Mouse (Mus musculus): Measurements from ENCODE around the gene G430095P16Rik. TPM values are rescaled to one million over a fixed set of nuclear protein-coding genes. Genes with fewer than 3 reads are reported as not detected.

The G430095P16Rik gene
- polyA plus RNA-seq, 1 experiment from 2014 or later = 0.84 TPM

DNA sequence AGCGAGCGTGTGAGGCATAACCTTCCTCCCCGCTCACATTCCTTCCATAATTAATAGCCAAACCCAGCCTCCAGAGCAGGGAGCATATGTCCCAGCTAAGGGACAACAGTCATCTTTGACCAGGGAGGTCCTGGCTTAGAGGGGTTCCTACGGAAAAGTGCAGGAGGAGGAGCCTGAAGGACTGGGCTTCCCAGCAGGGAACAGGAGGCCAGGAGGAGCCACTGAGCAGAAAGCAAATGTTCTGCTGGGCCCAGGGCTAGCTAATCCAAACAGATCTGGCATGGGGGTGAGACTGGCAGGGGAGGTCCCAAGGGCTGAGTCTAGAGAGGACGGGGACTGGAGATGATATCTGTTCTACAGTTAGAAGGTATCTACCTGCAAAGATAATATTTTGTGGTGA lies 34.7 kb downstream of the G430095P16Rik start:
- no peaks in the 10 kb centered on the region; the same call in 1 of the 2 replicates for H3K36me3 ChIP-seq (ENCODE audit: control insufficient read depth, insufficient read depth, low read length)
- peaks cover 77% of the 10 kb centered on the region for H3K27me3 ChIP-seq (ENCODE audit: control insufficient read depth, insufficient read depth, low read length)
- H3K27ac ChIP-seq (ENCODE audit: low read depth, low read length) = no peak overlapping the region
- no peak for DNase-seq (ENCODE audit: low spot score)
- no peak overlapping the region for H3K9ac ChIP-seq (ENCODE audit: low read length)
- no peaks in the 10 kb centered on the region for H3K4me1 ChIP-seq (ENCODE audit: control insufficient read depth, insufficient read depth, low read length)
- H3K4me2 ChIP-seq (ENCODE audit: low read depth) = no peak overlapping the region
- whole genome bisulfite sequencing = 37% methylated on average over 5 of the region's 5 CpGs
- no peaks in the 10 kb centered on the region for H3K9me3 ChIP-seq (ENCODE audit: control insufficient read depth, low read length)
- H3K4me3 ChIP-seq (ENCODE audit: low read depth, low read length) = no peak overlapping the region
- no peak for ATAC-seq (ENCODE audit: insufficient read depth, low FRiP score, low TSS enrichment)

DNA sequence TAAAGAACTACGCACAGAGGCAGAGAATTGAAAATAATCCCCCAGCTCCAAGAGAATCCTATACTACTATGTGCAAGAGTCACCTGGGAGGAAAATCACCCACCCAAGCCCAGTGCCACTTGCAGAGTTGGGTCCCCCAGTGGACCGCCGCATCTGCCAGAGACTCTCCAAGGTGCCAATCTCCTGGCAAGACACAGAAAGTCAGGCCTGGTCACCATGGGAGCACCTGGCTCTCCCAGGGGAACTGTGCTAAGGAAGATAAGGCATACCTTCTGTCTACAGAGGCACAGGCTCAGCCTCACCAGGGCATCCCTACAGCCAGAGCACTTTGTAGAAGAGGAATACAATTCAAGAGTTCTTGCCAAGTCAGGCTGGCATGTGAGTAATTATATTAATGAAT lies 35.5 kb downstream of the G430095P16Rik start:
- no peak for ATAC-seq (ENCODE audit: insufficient read depth, low FRiP score, low TSS enrichment)
- no peaks in the 10 kb centered on the region; the same call in 1 of the 2 replicates for H3K36me3 ChIP-seq (ENCODE audit: control insufficient read depth, insufficient read depth, low read length)
- H3K9ac ChIP-seq (ENCODE audit: low read length) = no peak overlapping the region
- H3K27me3 ChIP-seq (ENCODE audit: control insufficient read depth, insufficient read depth, low read length) = peaks cover 76% of the 10 kb centered on the region
- H3K9me3 ChIP-seq (ENCODE audit: control insufficient read depth, low read length) = no peaks in the 10 kb centered on the region
- no peak overlapping the region for H3K27ac ChIP-seq (ENCODE audit: low read depth, low read length)
- 93% methylated on average over 3 of the region's 3 CpGs for WGBS
- H3K4me3 ChIP-seq (ENCODE audit: low read depth, low read length) = no peak overlapping the region
- no peaks in the 10 kb centered on the region for H3K4me1 ChIP-seq (ENCODE audit: control insufficient read depth, insufficient read depth, low read length)
- H3K4me2 ChIP-seq (ENCODE audit: low read depth) = no peak overlapping the region
- no peak for DNase-seq (ENCODE audit: low spot score)

DNA sequence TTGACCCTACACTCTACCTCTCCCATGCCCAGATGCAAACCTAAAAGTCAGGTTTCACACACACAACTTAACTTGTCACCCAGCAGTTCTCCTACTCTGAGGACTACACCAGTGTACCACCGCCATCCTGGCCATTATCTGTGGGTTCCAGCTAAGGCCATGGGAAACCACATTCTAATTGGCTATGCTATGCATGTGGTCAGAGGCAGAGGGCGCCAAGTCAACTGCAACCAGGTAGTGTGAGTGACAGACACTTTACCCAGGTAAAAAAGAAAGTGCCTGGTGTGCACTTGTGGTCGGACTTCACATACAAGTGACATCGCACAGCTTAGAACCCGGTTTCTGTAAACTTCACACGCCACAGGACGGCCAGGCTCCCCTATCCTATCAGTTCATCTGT lies 36.3 kb downstream of the G430095P16Rik start:
- no peak overlapping the region for H3K27ac ChIP-seq (ENCODE audit: low read depth, low read length)
- H3K4me1 ChIP-seq (ENCODE audit: control insufficient read depth, insufficient read depth, low read length) = no peaks in the 10 kb centered on the region
- peaks cover 76% of the 10 kb centered on the region for H3K27me3 ChIP-seq (ENCODE audit: control insufficient read depth, insufficient read depth, low read length)
- no peaks in the 10 kb centered on the region for H3K9me3 ChIP-seq (ENCODE audit: control insufficient read depth, low read length)
- no peak overlapping the region for H3K9ac ChIP-seq (ENCODE audit: low read length)
- 64% methylated on average over 7 of the region's 7 CpGs for WGBS
- H3K36me3 ChIP-seq (ENCODE audit: control insufficient read depth, insufficient read depth, low read length) = no peaks in the 10 kb centered on the region; the same call in 1 of the 2 replicates
- DNase-seq (ENCODE audit: low spot score) (no peak), ATAC-seq (ENCODE audit: insufficient read depth, low FRiP score, low TSS enrichment) (no peak)
- no peak overlapping the region for H3K4me2 ChIP-seq (ENCODE audit: low read depth)
- no peak overlapping the region for H3K4me3 ChIP-seq (ENCODE audit: low read depth, low read length)

DNA sequence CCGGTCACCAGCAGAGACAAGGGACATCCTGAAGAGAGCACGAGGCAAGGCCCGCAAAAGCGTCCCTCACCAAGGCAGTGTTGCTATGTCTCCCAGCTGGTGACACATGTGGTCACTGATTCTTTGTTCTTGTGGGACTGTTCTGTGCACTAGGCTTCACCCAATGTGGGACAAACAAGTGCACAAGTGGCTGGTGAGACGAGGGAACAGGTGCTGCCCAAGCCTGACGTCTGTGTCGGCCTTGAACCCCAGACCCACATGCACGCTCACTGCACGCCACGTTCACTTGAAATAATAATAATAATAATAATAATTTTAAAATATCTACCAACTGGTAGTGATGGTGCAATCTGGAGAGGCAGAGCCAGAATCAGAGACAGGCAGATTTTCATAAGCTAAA lies 36.9 kb downstream of the G430095P16Rik start:
- no peak overlapping the region for H3K4me3 ChIP-seq (ENCODE audit: low read depth, low read length)
- H3K4me1 ChIP-seq (ENCODE audit: control insufficient read depth, insufficient read depth, low read length) = no peaks in the 10 kb centered on the region
- no peak overlapping the region for H3K4me2 ChIP-seq (ENCODE audit: low read depth)
- WGBS = 89% methylated on average over 10 of the region's 10 CpGs
- DNase-seq (ENCODE audit: low spot score) (no peak), ATAC-seq (ENCODE audit: insufficient read depth, low FRiP score, low TSS enrichment) (no peak)
- peaks cover 79% of the 10 kb centered on the region for H3K27me3 ChIP-seq (ENCODE audit: control insufficient read depth, insufficient read depth, low read length)
- no peaks in the 10 kb centered on the region for H3K9me3 ChIP-seq (ENCODE audit: control insufficient read depth, low read length)
- no peak overlapping the region for H3K27ac ChIP-seq (ENCODE audit: low read depth, low read length)
- H3K36me3 ChIP-seq (ENCODE audit: control insufficient read depth, insufficient read depth, low read length) = no peaks in the 10 kb centered on the region; the same call in 1 of the 2 replicates
- no peak overlapping the region for H3K9ac ChIP-seq (ENCODE audit: low read length)

DNA sequence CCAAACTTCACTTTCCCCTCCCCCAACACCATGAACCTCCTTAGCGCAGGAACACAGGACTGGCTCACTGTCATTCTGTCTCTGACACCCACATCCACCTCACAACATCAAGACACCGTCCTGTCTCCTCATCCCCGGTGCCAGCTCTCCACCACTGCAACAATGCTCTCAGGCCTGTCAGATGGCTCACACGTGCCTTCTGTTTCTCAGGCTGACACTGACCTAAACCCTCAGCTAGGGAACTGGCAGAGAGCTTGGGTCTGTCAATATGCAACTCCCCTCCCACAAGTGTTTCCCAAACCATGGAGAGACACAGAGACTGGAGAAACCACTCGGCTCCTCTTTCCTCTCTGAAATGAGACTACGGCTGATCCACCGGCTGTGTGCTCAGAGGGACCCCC lies 37.6 kb downstream of the G430095P16Rik start:
- H3K36me3 ChIP-seq (ENCODE audit: control insufficient read depth, insufficient read depth, low read length) = no peaks in the 10 kb centered on the region; the same call in 1 of the 2 replicates

DNA sequence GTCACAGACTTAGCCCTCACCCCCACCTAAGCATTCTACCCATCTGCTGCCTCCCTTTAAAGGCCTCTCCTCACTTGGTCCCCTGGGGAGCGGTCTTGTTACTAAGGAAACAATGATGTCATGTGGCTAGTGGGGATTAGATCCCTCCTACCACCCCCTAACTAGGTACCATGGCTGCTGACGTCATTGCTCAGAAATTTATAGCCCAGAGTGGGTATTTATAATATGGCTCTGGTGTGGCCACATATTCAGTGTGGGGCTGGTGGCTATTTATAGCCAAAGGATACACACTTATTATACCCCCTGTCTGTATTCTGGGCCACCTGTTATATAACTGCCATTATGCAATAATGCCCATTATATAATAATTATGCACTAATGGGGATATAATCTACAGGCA lies 38.1 kb downstream of the G430095P16Rik start:
- Histone ChIP-seq H3K27ac (ENCODE audit: low read depth, low read length) (no peak overlapping the region), H3K27me3 (ENCODE audit: control insufficient read depth, insufficient read depth, low read length) (peaks cover 77% of the 10 kb centered on the region), H3K4me2 (ENCODE audit: low read depth) (no peak overlapping the region), H3K9ac (ENCODE audit: low read length) (no peak overlapping the region), H3K4me3 (ENCODE audit: low read depth, low read length) (no peak overlapping the region), H3K36me3 (ENCODE audit: control insufficient read depth, insufficient read depth, low read length) (no peaks in the 10 kb centered on the region; the same call in 1 of the 2 replicates), H3K4me1 (ENCODE audit: control insufficient read depth, insufficient read depth, low read length) (peaks cover 10% of the 10 kb centered on the region), H3K9me3 (ENCODE audit: control insufficient read depth, low read length) (no peaks in the 10 kb centered on the region)
- ATAC-seq (ENCODE audit: insufficient read depth, low FRiP score, low TSS enrichment) = no peak
- WGBS = 39% methylated on average over 2 of the region's 2 CpGs
- DNase-seq (ENCODE audit: low spot score) = no peak

More for the DNA sequence above, 37.6 kb downstream of the G430095P16Rik start:
- WGBS = 54% methylated on average over 7 of the region's 7 CpGs
- H3K4me2 ChIP-seq (ENCODE audit: low read depth) = no peak overlapping the region
- H3K27ac ChIP-seq (ENCODE audit: low read depth, low read length) = no peak overlapping the region
- no peaks in the 10 kb centered on the region for H3K9me3 ChIP-seq (ENCODE audit: control insufficient read depth, low read length)
- peaks cover 5% of the 10 kb centered on the region for H3K4me1 ChIP-seq (ENCODE audit: control insufficient read depth, insufficient read depth, low read length)
- no peak for DNase-seq (ENCODE audit: low spot score)
- no peak for ATAC-seq (ENCODE audit: insufficient read depth, low FRiP score, low TSS enrichment)
- H3K4me3 ChIP-seq (ENCODE audit: low read depth, low read length) = no peak overlapping the region
- no peak overlapping the region for H3K9ac ChIP-seq (ENCODE audit: low read length)
- H3K27me3 ChIP-seq (ENCODE audit: control insufficient read depth, insufficient read depth, low read length) = peaks cover 81% of the 10 kb centered on the region

DNA sequence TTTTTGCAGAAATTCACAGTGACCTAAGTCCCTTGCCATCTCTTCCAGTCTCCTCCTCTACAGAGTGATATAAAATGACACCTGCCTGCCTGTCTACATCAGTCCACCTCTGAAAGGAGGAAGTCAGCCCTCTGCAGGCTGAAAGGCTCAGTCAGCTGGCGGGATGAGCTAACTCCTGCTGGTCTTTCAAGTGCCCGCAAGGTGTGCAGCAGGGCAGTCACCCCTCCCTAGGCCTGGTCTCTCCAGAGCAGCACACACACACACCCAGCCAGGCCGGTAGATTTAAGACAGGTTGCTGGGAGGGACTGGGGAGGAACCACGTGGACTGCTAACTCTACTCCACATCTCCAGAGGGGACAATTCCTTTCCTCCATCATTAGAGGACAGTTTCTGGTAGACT lies 41.3 kb downstream of the G430095P16Rik start:
- no peaks in the 10 kb centered on the region for H3K9me3 ChIP-seq (ENCODE audit: control insufficient read depth, low read length)
- ATAC-seq (ENCODE audit: insufficient read depth, low FRiP score, low TSS enrichment) (no peak), DNase-seq (ENCODE audit: low spot score) (no peak)
- 66% methylated on average over 4 of the region's 4 CpGs for WGBS
- no peaks in the 10 kb centered on the region; the same call in 1 of the 2 replicates for H3K36me3 ChIP-seq (ENCODE audit: control insufficient read depth, insufficient read depth, low read length)
- peaks cover 74% of the 10 kb centered on the region for H3K27me3 ChIP-seq (ENCODE audit: control insufficient read depth, insufficient read depth, low read length)
- H3K4me1 ChIP-seq (ENCODE audit: control insufficient read depth, insufficient read depth, low read length) = peaks cover 12% of the 10 kb centered on the region
- H3K9ac ChIP-seq (ENCODE audit: low read length) = no peak overlapping the region
- no peak overlapping the region for H3K27ac ChIP-seq (ENCODE audit: low read depth, low read length)
- no peak overlapping the region for H3K4me2 ChIP-seq (ENCODE audit: low read depth)
- H3K4me3 ChIP-seq (ENCODE audit: low read depth, low read length) = no peak overlapping the region

DNA sequence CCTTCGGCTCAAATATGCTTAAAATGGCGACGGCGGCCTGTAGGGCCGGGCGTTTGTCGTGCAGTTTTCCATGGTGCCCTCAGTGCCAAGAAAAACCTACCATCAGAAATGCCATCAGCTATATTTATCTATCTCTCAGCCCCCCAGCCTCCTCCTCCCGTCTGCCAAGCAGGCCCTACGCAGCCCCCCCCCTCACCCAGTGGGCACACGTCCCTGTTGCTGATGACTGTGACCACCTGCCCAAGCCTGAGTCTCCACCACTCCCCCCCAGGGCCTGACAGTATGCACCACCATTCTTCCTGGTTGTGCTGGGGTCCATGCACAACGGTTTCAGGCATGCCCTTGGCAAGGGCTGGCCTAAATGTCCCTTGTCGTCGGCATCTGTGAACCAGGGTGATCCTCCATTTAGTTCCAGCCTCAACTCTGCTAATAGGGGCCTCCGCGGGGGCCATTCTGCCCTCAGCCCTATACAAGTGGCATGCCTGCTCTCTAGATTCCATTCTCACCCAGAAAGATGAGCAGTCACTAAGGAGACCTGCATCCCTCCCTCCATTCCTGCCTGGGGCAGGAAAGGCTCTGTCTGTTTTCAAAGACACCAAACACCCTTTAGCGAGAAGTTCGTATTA lies 42.2 kb downstream of the G430095P16Rik start:
- WGBS = 77% methylated on average over 17 of the region's 17 CpGs
- DNase-seq (ENCODE audit: low spot score) = no peak

DNA sequence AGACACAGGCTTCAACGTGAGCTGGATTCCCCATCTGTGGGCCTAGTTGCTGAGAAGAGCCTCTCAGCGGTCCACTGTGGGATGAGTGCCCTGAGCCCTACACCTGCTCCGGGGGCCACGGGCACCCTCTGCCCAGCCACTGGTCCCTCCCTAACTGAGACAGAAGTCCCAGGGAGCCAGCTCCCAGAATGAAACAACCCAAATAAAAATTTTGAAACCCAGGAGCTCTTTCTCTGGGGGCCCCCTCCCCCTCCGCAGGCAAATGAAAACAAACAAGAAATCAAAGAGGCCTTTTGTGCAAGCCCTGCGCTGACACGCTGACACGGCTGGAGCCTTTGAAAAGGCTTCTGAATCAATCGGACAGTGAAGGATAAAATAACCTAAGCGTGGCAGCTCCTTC lies 42.8 kb downstream of the G430095P16Rik start:
- 6% methylated on average over 10 of the region's 10 CpGs for WGBS
- H3K27me3 ChIP-seq (ENCODE audit: control insufficient read depth, insufficient read depth, low read length) = peaks cover 82% of the 10 kb centered on the region
- DNase-seq (ENCODE audit: low spot score) (no peak), ATAC-seq (ENCODE audit: insufficient read depth, low FRiP score, low TSS enrichment) (no peak)
- no peak overlapping the region for H3K27ac ChIP-seq (ENCODE audit: low read depth, low read length)
- no peaks in the 10 kb centered on the region for H3K36me3 ChIP-seq (ENCODE audit: control insufficient read depth, insufficient read depth, low read length)
- peaks cover 12% of the 10 kb centered on the region for H3K4me1 ChIP-seq (ENCODE audit: control insufficient read depth, insufficient read depth, low read length)
- no peak overlapping the region for H3K9ac ChIP-seq (ENCODE audit: low read length)
- no peak overlapping the region for H3K4me2 ChIP-seq (ENCODE audit: low read depth)
- no peak overlapping the region for H3K4me3 ChIP-seq (ENCODE audit: low read depth, low read length)
- H3K9me3 ChIP-seq (ENCODE audit: control insufficient read depth, low read length) = no peaks in the 10 kb centered on the region

More for the DNA sequence above, 42.2 kb downstream of the G430095P16Rik start:
- Histone ChIP-seq H3K4me1 (ENCODE audit: control insufficient read depth, insufficient read depth, low read length) (peaks cover 12% of the 10 kb centered on the region), H3K4me2 (ENCODE audit: low read depth) (no peak overlapping the region), H3K9me3 (ENCODE audit: control insufficient read depth, low read length) (no peaks in the 10 kb centered on the region), H3K9ac (ENCODE audit: low read length) (no peak overlapping the region), H3K36me3 (ENCODE audit: control insufficient read depth, insufficient read depth, low read length) (no peaks in the 10 kb centered on the region), H3K4me3 (ENCODE audit: low read depth, low read length) (no peak overlapping the region), H3K27ac (ENCODE audit: low read depth, low read length) (no peak overlapping the region), H3K27me3 (ENCODE audit: control insufficient read depth, insufficient read depth, low read length) (peaks cover 80% of the 10 kb centered on the region)
- no peak for ATAC-seq (ENCODE audit: insufficient read depth, low FRiP score, low TSS enrichment)

Data from neural tube, embryonic 11.5 days (tissue).